Mouse (Mus musculus) spleen, adult 2 months (tissue): ENCODE results near the gene Bbs9. TPM values are rescaled to one million over a fixed set of nuclear protein-coding genes. Genes with fewer than 3 reads are reported as not detected.

Source experiments
- DNase-seq, 2 experiments: peaks; one replicate each; pipeline versions ENCODE4 v3.0.0 to v3.0.0-alpha.2; 2012 to 2021; ENCODE audit warnings: low spot score in 2 of 2, low read depth in 1 of 2
- H3K27ac ChIP-seq: fragments of 200-500 bp; 2 replicates; pipeline ENCODE4 v1.5.1; 2012; ENCODE audit warnings: low read length, inconsistent platforms; ENCODE audit not compliant: insufficient read depth
- H3K27me3 ChIP-seq: fragments of 200-500 bp; 2 replicates; pipeline ENCODE4 v1.6.1; 2012; ENCODE audit warnings: mild to moderate bottlenecking, moderate library complexity, low read length, inconsistent platforms; ENCODE audit not compliant: control insufficient read depth, insufficient read depth
- H3K36me3 ChIP-seq: fragments of 200-500 bp; 2 replicates; pipeline ENCODE4 v1.6.1; 2012; ENCODE audit warnings: mild to moderate bottlenecking, low read length, inconsistent platforms; ENCODE audit not compliant: control insufficient read depth, insufficient read depth
- H3K4me1 ChIP-seq: fragments of 200-500 bp; 2 replicates; pipeline ENCODE4 v1.6.1; 2011; ENCODE audit warnings: inconsistent platforms; ENCODE audit not compliant: control insufficient read depth, insufficient read depth, insufficient read length
- H3K4me3 ChIP-seq: fragments of 200-500 bp; 2 replicates; pipeline ENCODE4 v1.5.1; 2011; ENCODE audit warnings: mild to moderate bottlenecking, inconsistent platforms; ENCODE audit not compliant: insufficient read depth, insufficient read length; ENCODE audit errors: extremely low read depth
- CTCF ChIP-seq: fragments of 200-500 bp; IDR thresholded peaks from 2 replicates; pipeline ENCODE4 v1.5.1; 2011; ENCODE audit warnings: mild to moderate bottlenecking, inconsistent platforms; ENCODE audit not compliant: insufficient read depth, insufficient read length, insufficient replicate concordance; ENCODE audit errors: extremely low read depth
- POLR2A ChIP-seq: fragments of 200-500 bp; IDR thresholded peaks from 2 replicates; pipeline ENCODE4 v1.6.1; 2011; ENCODE audit warnings: low read depth, low read length, inconsistent platforms
- WGBS: fragments of 180-500 bp; shearing (Covaris S2); methylation state at CpG from one replicate; pipeline ENCODE4 v1.1.7; 2018; 5-methylcytosine and 5-hydroxymethylcytosine counted together
- polyA plus RNA-seq: library from polyadenylated mRNA; depleted of rRNA; stranded (reverse); fragments of >200 nt; gene quantifications from 2 replicates; pipeline ENCODE4 v1.2.3, GENCODE M21; 2012

Bbs9 gene
- polyA plus RNA-seq, 1 experiment = 11.5 TPM

GRCm38 (mm10) chr9:22683786-22684185, 208.3 kb downstream of the Bbs9 start:
- 89% methylated on average over 3 of the region's 3 CpGs for WGBS
- Histone ChIP-seq H3K4me3 (no peak overlapping the region), H3K4me1 (no peaks in the 10 kb centered on the region), H3K27me3 (no peaks in the 10 kb centered on the region), H3K27ac (no peak overlapping the region), H3K36me3 (peaks cover 4% of the 10 kb centered on the region)
- TF ChIP-seq POLR2A (no peak), CTCF (no peak)
- no peak for DNase-seq

GRCm38 (mm10) chr9:22686765-22687472, 211.4 kb downstream of the Bbs9 start:
- TF ChIP-seq POLR2A (no peak), CTCF (no peak)
- H3K27ac ChIP-seq = no peak overlapping the region
- H3K36me3 ChIP-seq = no peaks in the 10 kb centered on the region
- no peak overlapping the region for H3K4me3 ChIP-seq
- H3K27me3 ChIP-seq = no peaks in the 10 kb centered on the region
- WGBS = 79% methylated on average over 6 of the region's 6 CpGs
- no peak for DNase-seq
- H3K4me1 ChIP-seq = no peaks in the 10 kb centered on the region

- Histone ChIP-seq H3K4me1 (no peaks in the 10 kb centered on the region), H3K27ac (no peak overlapping the region), H3K4me3 (no peak overlapping the region), H3K36me3 (no peaks in the 10 kb centered on the region), H3K27me3 (no peaks in the 10 kb centered on the region)
- no peak for DNase-seq
- TF ChIP-seq CTCF (no peak), POLR2A (no peak)
- WGBS = 84% methylated on average over 7 of the region's 7 CpGs
These were observed 214.7 kb downstream of the Bbs9 start for GRCm38 (mm10) chr9:22690234-22690633.

- WGBS = 83% methylated on average over 4 of the region's 4 CpGs
- no peaks in the 10 kb centered on the region for H3K27me3 ChIP-seq
- H3K27ac ChIP-seq = no peak overlapping the region
- H3K4me1 ChIP-seq = no peaks in the 10 kb centered on the region
- no peak for DNase-seq
- no peak overlapping the region for H3K4me3 ChIP-seq
- no peaks in the 10 kb centered on the region for H3K36me3 ChIP-seq
- TF ChIP-seq CTCF = no peak
- TF ChIP-seq POLR2A = no peak
These were observed 219.9 kb downstream of the Bbs9 start for GRCm38 (mm10) chr9:22695392-22695791.

- TF ChIP-seq POLR2A = no peak
- no peak for TF ChIP-seq CTCF
- no peak for DNase-seq
- no peak overlapping the region for H3K27ac ChIP-seq
- no peak overlapping the region for H3K4me3 ChIP-seq
- no peaks in the 10 kb centered on the region for H3K4me1 ChIP-seq
- 93% methylated on average over 7 of the region's 7 CpGs for WGBS
- no peaks in the 10 kb centered on the region for H3K27me3 ChIP-seq
- H3K36me3 ChIP-seq = no peaks in the 10 kb centered on the region
These were observed 221.4 kb downstream of the Bbs9 start for GRCm38 (mm10) chr9:22696809-22697374.

- Histone ChIP-seq H3K4me3 (no peak overlapping the region), H3K27me3 (no peaks in the 10 kb centered on the region), H3K27ac (no peak overlapping the region), H3K4me1 (no peaks in the 10 kb centered on the region), H3K36me3 (no peaks in the 10 kb centered on the region)
- WGBS = 75% methylated on average over 4 of the region's 4 CpGs
- no peak for DNase-seq
- no peak for TF ChIP-seq CTCF
- TF ChIP-seq POLR2A = no peak
These were observed 222.3 kb downstream of the Bbs9 start for GRCm38 (mm10) chr9:22697811-22698210.

- H3K4me3 ChIP-seq = no peak overlapping the region
- no peaks in the 10 kb centered on the region for H3K27me3 ChIP-seq
- DNase-seq = no peak
- H3K36me3 ChIP-seq = no peaks in the 10 kb centered on the region
- TF ChIP-seq CTCF (no peak), POLR2A (no peak)
- 68% methylated on average over 1 of the region's 1 CpGs for WGBS
- no peak overlapping the region for H3K27ac ChIP-seq
- H3K4me1 ChIP-seq = no peaks in the 10 kb centered on the region
These were observed 223.0 kb downstream of the Bbs9 start for GRCm38 (mm10) chr9:22698501-22698900.
